Mouse (Mus musculus) cerebellum, adult 2 months (tissue): ENCODE results near the gene Mdm2.

ENCODE experiments used
- CTCF ChIP-seq: fragments of 200-500 bp; IDR thresholded peaks from 2 replicates; pipeline ENCODE4 v1.5.1; 2011; ENCODE audit warnings: low read depth, mild to moderate bottlenecking, control low read depth, low read length, moderate library complexity, borderline replicate concordance; ENCODE audit not compliant: insufficient read depth
- POLR2A ChIP-seq: fragments of 200-500 bp; IDR thresholded peaks from 2 replicates; pipeline ENCODE4 v1.6.1; 2011; ENCODE audit warnings: low read length, control low read depth, borderline replicate concordance; ENCODE audit not compliant: insufficient read depth

DNA sequence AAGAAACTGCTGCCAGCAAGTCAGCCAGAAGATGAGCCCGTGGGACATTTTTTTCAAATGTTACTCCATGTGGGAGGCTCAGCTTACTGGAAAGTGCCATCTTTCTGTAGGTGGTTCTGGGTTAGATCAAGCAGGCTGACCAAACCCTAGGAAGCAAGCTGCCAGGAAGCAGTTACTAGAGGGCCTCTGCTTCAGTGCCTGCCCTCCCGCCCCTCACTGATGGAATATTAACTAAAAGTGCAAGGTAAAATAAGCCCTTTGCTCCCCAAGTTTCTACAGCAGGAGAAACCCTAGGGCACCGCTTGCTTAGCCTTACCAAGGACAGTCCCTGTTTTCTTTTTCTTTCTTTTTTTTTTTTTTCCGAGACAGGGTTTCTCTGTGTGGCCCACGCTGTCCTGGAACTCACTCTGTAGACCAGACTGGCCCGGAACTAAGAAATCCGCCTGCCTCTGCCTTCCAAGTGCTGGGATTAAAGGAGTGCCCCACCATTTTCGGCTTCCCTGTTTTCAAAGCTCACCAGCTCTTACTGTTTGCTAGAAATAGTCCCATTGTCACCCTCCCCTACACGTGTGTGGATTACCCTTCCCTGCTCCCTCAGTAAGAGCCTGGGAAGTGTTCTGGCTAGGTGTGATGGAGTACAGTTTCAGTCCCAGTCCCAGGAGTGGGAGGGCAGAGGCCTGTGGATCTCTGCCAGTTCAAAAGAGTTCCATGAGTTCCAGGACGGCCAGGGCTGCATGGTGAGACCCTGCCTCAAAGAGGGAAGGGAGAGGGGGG lies 37.9 kb upstream of the Mdm2 start:
- TF ChIP-seq CTCF, result no peak
- no peak for TF ChIP-seq POLR2A
